Mouse (Mus musculus): ENCODE measurements around the gene Cryz.
"Not testable (repeated sequence)": the region's sequence is repeated elsewhere in the genome, so short reads cannot be mapped to it uniquely, and the experiment has no call there.

Cryz gene

GRCm38 (mm10) chr3:154611888-154612287 lies 15.4 kb downstream of the Cryz start:
- no peak for DNase-seq (ENCODE audit: inconsistent ontology term)

DNA sequence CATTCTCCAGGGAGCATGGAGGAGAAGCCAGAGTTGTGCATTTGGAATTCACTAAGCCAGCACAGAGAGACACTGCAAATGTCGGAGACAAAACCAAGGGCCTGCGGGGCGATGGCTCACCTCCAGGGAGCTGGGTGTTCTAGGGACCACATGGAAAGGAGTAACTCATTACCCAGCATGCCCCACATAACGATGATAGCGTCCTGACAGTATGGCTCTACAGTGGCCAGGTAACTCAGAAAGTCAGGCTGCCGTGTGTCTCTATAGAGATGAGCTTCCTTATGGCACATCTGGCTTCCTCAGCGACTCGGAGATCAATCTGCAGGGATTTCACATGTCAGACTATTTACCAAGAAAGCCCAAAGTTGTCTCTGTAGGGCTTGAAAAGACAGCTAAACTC lies 18.3 kb downstream of the Cryz start:
- no peak for DNase-seq (ENCODE audit: inconsistent ontology term)

- no peak for DNase-seq (ENCODE audit: inconsistent ontology term)
Measured at GRCm38 (mm10) chr3:154615304-154615703, 18.8 kb downstream of the Cryz start.

GRCm38 (mm10) chr3:154616106-154616505 lies 19.6 kb downstream of the Cryz start:
- no peak for DNase-seq (ENCODE audit: inconsistent ontology term)

DNA sequence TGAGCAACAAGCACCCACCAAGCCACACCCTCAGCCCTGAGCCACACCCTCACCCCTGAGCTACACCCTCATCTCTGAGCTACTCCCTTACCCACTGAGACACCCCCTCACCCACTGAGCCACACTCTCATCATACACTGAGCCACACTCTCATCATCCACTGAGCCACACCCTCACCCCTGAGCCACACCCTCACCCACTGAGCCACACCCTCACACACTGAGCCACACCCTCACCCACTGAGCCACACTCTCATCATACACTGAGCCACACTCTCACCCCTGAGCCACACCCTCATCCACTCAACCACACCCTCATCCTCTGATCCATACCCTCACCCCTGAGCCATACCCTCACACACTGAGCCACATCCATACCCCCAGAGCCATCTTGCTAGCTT lies 31.8 kb downstream of the Cryz start:
- no peak for DNase-seq (ENCODE audit: inconsistent ontology term)

DNA sequence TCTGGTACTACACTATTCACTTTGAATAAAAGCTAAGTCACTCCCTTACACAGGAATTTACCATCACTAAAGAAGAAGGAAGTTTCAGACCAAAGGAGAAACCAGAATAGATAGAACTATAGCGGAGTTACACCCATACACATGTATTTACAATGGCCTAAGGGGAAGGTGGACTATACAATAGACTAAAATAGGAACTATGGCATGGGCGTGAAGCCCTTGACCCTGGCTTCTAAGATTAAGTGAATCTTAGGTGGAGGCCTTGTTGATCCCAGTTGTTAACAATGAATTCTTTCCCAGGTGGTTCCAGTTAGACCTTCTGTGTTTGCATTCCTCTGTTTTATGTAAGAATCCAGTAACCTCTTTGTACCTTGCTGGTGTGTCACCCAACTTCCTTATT lies 34.8 kb downstream of the Cryz start:
- not testable (repeated sequence) for DNase-seq (ENCODE audit: inconsistent ontology term)

DNA sequence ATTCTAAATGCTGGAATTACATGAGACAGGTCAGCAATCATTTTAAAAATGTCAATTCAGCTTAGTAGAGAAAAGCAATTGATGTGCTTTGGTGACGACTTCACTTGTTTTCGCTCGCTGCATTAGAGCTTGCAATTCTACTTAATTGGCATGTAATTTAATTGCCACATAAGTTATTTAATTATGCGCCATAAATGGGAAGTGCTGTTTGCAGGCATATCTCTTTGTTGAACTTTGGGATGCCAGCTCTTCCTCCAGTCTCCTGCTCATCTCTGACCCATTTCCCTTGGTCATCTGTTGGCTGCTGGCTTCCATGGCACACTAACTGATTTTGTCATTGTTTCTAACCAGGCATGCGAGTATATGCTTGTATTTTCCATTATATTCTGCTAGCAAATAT lies 36.6 kb downstream of the Cryz start:
- DNase-seq (ENCODE audit: inconsistent ontology term) = peak; percentile 40

DNA sequence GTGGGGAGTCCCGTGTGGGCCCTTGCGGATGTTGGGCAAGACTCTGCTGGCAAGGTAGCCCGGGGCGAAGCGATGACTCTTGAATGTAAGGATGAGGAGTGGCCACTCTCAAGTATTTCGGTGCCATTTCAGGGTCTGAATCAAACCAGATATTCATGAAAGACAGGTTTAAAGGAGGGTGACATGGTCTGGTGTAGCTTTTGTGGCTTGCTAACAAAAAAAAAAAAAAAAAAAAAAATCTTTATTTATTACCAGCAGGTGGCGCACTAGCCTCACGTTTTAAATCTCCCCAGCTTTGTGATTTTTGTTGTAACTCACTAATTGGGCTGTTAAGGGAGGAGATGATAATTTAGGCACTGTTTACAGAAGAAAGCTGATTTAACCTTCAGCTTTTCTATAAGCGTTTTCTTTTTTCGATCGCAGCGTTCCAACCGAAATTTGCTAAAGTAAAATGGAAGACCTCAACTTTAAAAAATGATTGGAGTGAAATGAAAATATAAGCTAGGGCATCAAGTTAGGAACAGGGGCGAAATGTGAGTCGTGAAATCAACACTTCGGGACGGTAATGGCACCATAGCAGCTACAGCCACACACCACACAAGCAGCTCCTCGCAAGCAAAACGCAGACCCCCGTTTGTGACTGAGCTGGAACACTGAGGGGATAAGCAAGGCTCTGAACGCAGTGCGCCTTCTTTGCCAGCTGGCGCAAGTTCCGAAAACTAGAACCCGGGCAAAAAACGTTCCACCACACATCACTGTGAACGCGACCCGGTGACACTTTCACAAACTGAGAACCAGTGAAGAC lies 50.3 kb downstream of the Cryz start:
- DNase-seq (ENCODE audit: inconsistent ontology term) = peak; percentile 62

- no peak for DNase-seq (ENCODE audit: inconsistent ontology term)
Measured at GRCm38 (mm10) chr3:154647443-154647780, 50.9 kb downstream of the Cryz start.

DNA sequence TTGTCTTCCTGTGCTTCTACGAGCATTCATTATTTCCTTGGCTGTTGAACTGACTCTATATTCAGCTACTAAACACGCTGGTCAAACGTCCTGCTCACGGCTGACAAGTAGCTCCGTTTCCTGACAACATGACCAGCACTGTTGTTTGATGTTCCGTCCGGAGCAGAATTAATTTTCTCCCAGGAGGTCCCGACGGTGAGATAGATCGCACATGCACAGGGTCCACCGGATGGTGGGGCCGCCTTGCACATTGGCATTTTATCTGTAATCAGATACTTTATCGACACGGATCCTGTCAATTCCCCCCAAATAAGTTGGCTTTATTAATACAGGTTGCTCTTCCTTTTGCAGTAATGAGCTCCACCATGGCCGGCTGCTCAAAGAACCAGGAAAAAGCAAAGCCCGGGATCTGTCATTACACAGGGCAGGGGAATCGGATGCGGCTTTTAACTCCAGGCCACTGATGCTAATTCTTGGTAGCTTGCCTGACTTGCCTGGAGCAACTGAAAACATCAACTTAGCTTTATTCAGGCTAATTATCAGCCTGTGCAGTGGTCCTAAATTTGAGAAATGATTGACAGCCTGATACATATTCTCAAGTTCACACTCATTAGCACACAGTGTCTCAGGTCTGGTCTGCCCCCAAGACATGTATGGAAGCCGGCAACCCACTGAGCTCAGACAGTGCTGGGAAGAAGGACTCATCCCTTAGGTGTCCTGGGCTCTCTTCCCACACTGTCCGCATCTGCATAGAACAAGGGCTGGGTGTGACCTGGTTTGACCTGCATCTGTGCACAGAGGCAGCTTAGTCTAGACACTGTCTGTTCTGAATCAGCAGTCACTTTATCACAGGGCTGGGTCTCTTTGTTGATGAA lies 53.1 kb downstream of the Cryz start:
- DNase-seq (ENCODE audit: inconsistent ontology term) = peak; percentile 71

DNA sequence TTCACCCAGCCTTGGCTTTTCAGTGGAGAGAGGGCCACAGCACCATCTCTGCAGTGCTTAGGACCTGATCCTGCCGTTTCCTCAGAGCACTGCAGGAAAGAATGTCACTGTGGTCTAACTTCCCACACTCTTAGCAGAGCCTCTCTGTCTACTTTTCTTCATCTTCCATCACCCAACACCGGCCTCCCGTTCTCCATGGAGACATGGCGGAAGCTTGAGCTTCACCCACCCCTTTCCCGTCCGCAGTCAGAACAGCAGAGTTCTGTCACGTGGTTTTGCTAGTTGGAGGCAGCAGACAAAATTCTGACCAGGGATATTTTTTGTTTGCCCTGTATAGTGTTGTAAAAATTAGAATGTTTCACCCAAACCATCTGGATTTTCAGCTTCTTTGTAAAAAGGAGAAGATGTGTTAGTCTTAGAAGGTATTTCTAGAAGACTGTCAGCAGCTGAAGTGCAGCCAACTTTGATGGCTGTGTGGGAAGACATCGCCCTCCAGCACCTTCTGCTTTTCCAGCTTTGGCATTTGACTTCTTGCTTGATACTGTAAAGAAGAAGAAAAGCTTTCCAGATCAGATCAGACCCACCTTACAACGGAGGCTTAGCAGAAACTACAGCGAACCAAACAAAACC lies 54.8 kb downstream of the Cryz start:
- DNase-seq (ENCODE audit: inconsistent ontology term) = no peak

- DNase-seq (ENCODE audit: inconsistent ontology term) = peak; percentile 65
Measured at GRCm38 (mm10) chr3:154652581-154653420, 56.3 kb downstream of the Cryz start.

GRCm38 (mm10) chr3:154653454-154653853 lies 56.9 kb downstream of the Cryz start:
- no peak for DNase-seq (ENCODE audit: inconsistent ontology term)

- no peak for DNase-seq (ENCODE audit: inconsistent ontology term)
Measured at GRCm38 (mm10) chr3:154654284-154654683, 57.8 kb downstream of the Cryz start.

DNA sequence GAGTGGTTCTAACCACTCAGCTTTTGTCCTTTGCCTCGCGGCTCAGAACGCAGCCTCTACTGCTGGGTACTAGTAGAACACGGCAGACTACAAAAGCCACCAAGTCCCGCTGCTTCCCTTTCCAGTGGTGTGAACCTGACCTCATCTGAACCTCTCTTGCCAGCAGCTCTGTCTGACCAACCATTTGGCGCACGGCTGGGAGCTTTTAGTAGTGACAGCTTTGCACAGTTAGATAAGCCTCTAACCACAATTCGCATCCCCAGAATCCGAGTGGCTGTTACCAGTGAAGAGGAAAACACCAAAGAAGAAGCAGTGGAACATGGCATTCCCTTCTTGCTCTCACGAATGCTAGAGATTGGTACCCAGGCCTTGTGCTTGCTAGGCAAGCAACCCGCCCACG lies 58.4 kb downstream of the Cryz start:
- no peak for DNase-seq (ENCODE audit: inconsistent ontology term)

DNA sequence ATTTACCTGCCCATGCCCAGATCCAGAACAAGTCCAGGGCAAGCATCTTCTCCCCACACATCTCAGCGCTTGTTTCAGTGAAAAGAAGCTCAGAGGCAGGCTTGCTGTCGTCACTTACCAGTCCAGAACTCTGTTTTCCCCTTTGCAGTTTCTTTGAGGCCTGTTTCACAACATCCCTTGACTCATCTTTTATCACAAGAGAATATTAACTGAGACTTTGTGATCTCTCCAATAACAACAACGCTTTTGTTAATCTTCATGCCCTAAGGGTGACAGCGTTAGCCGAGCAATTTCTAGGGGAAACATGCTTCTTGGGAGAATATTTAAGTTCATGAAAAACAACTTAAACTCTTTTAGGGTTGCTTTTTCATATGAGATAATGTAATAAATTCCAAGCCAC lies 59.2 kb downstream of the Cryz start:
- DNase-seq (ENCODE audit: inconsistent ontology term) = no peak

DNA sequence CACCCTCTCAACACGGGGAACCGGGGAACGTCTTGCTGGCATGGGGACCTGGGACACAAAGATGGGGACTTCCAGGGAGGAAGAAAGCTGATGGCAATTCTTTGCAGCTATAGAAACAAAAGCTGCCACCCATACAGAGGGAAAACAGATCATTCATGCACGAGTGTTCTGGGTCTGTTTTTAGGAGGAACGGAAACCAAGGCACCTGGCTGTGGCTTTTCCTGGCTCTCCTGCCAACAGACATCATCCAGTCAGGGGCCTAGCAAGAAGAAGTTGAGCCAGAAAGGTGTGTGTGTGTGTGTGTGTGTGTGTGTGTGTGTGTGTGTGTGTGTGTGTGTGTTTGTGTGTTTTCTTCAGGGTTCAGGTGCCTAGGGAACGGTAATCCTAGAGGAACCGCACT lies 67.0 kb downstream of the Cryz start, which contains the start of gene Erich3:
TSS of gene Erich3 (plus strand) at position 315 of the 400 bp plus-strand sequence.
- DNase-seq (ENCODE audit: inconsistent ontology term) = no peak

- peak; percentile 49 for DNase-seq (ENCODE audit: inconsistent ontology term)
Measured at GRCm38 (mm10) chr3:154663976-154664581, 67.6 kb downstream of the Cryz start.

DNA sequence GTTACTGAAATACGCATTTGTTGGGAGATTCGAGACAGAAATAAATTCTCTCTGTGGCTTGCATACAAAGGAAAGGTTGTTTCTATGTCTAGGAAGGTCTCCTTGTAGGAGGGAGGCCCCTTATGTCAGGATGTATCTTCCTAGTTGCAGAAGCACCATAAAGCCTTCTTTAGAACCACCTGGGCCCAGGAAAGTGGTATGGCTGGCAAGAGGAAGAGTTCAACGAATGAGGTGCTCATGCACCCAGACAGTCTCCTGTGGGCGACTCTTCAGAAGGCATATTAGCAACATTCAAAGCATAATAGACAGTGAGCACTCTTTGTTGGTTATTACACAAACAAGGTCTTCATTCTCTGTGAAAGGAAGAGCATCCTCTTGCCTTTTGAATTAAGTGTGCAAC lies 68.1 kb downstream of the Cryz start:
- no peak for DNase-seq (ENCODE audit: inconsistent ontology term)

DNA sequence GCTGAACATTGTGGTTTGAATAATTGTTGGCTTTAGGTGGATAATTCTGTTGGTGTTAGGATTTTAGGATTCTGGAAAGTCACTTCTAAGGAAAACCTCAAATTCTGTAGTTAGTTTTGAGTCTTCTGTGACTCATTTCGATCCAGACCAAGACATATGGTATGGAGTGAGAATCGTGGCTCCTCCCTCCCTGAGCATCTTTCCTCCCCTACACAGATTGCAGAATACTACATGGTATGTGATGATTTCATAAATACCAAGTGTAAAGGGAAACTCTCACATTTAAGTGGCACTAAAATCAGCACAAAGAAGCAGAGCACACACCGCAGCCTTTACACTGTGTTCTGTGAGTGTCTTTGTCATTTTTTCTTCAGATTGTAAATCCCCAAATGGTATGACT lies 72.0 kb downstream of the Cryz start:
- no peak for DNase-seq (ENCODE audit: inconsistent ontology term)

GRCm38 (mm10) chr3:154670584-154670983 lies 74.1 kb downstream of the Cryz start:
- DNase-seq (ENCODE audit: inconsistent ontology term) = no peak

Data from Muller cell, postnatal 12 days (primary cell).